Mouse (Mus musculus) heart, embryonic 16.5 days (tissue): ENCODE measurements around the gene Mvk. TPM values are rescaled to one million over a fixed set of nuclear protein-coding genes. Genes with fewer than 3 reads are reported as not detected.

Experiments
- ATAC-seq: fragments of 200-750 bp; cut with Nextera tagmentation; replicated peaks from 2 replicates; pipeline ENCODE4 v1.8.0; 2017; ENCODE audit warnings: moderate number of reproducible peaks; ENCODE audit not compliant: insufficient read depth, low FRiP score; ENCODE audit errors: extremely low read depth
- H3K27ac ChIP-seq: fragments of 300-500 bp; sonication (generic); 2 replicates; pipeline ENCODE4 v1.5.1; 2014; ENCODE audit warnings: mild to moderate bottlenecking, low read length, control low read depth, moderate library complexity
- H3K27me3 ChIP-seq: fragments of 300-500 bp; sonication (generic); 2 replicates; pipeline ENCODE4 v1.6.1; 2014; ENCODE audit warnings: low read length, mixed read lengths; ENCODE audit not compliant: control insufficient read depth, insufficient read depth
- H3K36me3 ChIP-seq: fragments of 300-500 bp; sonication (generic); 2 replicates; pipeline ENCODE4 v1.6.1; 2014; ENCODE audit not compliant: control insufficient read depth, insufficient read depth
- H3K4me1 ChIP-seq: fragments of 300-500 bp; sonication (generic); 2 replicates; pipeline ENCODE4 v1.6.1; 2014; ENCODE audit warnings: low read length, mixed read lengths; ENCODE audit not compliant: control insufficient read depth, insufficient read depth
- H3K4me2 ChIP-seq: fragments of 300-500 bp; sonication (generic); 2 replicates; pipeline ENCODE4 v1.6.1; 2014; ENCODE audit warnings: low read depth, mild to moderate bottlenecking, control low read depth, low read length
- H3K4me3 ChIP-seq: fragments of 300-500 bp; sonication (generic); 2 replicates; pipeline ENCODE4 v1.5.1; 2014; ENCODE audit warnings: mild to moderate bottlenecking, control low read depth, low read length
- H3K9ac ChIP-seq: fragments of 300-500 bp; sonication (generic); 2 replicates; pipeline ENCODE4 v1.6.1; 2014; ENCODE audit warnings: low read length, control low read depth
- H3K9me3 ChIP-seq: fragments of 300-500 bp; sonication (generic); replicated peaks from 2 replicates; pipeline ENCODE4 v1.6.1; 2016; ENCODE audit warnings: low read length; ENCODE audit not compliant: control insufficient read depth
- WGBS: fragments of 180-500 bp; shearing (Covaris S2); extraction: QIAGEN DNeasy Blood & Tissue Kit; methylation state at CpG from one replicate; pipeline ENCODE4 v1.1.7; 2014; 5-methylcytosine and 5-hydroxymethylcytosine counted together
- polyA plus RNA-seq: library from polyadenylated mRNA; unstranded; fragments of >200 nt; fragmentation: Nextera tagmentation; extraction: Ambion mirVana; gene quantifications from 2 replicates; pipeline ENCODE4 v1.2.1, GENCODE M21; 2015

Gene Mvk
- polyA plus RNA-seq, 1 experiment from 2014 or later = 15.8 TPM

DNA sequence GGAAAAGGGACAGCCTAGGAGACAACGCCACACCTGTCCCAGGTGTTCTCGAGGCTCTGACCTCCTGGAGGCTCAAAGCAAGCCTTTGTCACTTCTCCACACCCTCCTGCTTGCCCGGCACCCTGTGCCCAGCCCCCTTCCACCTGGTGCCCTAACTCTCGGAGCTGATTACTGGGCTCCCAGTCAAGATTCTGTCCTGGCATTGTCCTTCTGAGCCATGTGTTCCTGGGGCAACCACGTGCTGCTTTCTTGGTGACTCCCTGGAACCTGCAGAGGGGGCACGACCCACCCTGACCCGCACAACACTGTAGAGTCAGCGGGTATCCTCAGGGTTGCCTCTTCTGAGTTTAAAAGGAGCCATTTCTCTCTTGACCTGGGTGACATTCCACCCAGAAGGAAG, 9.7 kb upstream of the Mvk start:
- WGBS = 88% methylated on average over 8 of the region's 8 CpGs
- Histone ChIP-seq H3K9ac (no peak overlapping the region), H3K4me3 (no peak overlapping the region), H3K36me3 (no peaks in the 10 kb centered on the region; the same call in 1 of the 2 replicates), H3K27me3 (no peaks in the 10 kb centered on the region), H3K9me3 (no peaks in the 10 kb centered on the region), H3K4me1 (no peaks in the 10 kb centered on the region), H3K27ac (no peak overlapping the region), H3K4me2 (no peak overlapping the region)
- no peak for ATAC-seq

DNA sequence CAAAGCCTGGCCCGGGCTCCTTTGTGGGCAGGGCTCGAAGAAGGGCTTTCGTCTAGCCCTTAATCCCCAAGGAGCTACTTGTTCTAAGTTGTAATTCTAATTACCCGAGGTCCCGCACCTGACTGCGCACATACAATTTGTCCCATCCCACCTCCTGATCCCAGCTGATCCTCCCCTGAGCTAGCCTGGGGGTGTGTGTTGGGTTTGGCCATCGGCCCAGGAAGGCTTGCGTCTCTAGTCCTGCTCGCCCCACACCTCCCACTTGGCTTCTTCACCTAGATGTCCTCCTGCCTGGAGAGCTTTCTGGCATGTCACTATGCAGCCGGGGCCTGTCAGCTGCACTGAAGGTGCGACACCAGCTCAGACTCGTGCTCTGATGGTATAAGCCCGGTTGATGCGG, 8.5 kb upstream of the Mvk start:
- 90% methylated on average over 14 of the region's 14 CpGs for WGBS
- H3K4me3 ChIP-seq = no peak overlapping the region
- no peak for ATAC-seq
- H3K27ac ChIP-seq = no peak overlapping the region
- H3K4me2 ChIP-seq = no peak overlapping the region
- no peaks in the 10 kb centered on the region; the same call in 1 of the 2 replicates for H3K36me3 ChIP-seq
- H3K9ac ChIP-seq = no peak overlapping the region
- H3K9me3 ChIP-seq = no peaks in the 10 kb centered on the region
- no peaks in the 10 kb centered on the region for H3K4me1 ChIP-seq
- no peaks in the 10 kb centered on the region for H3K27me3 ChIP-seq

DNA sequence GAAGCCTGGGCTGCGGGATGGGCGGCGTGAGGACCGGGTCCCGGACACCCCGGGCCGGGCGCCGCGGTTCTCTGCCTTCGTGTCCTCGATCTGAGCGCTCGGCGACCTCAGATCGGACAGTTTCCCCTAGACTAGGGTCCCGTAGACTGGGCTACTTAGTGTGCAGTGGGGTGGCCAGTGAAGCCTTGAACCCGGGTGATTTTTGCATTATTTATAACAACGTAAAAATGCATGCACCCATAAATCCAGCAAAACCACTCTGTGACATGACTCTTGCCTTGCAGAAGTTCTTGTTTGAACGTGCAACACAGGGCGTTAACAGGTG, 261 bp downstream of the Mvk start:
- no peaks in the 10 kb centered on the region for H3K27me3 ChIP-seq
- peak overlapping the region; percentile 84 for H3K9ac ChIP-seq
- peak overlapping the region; percentile 87 for H3K4me3 ChIP-seq
- no peak for ATAC-seq
- peaks cover 4% of the 10 kb centered on the region; the same call in 1 of the 2 replicates for H3K36me3 ChIP-seq
- under 1% methylated on average over 21 of the region's 21 CpGs for WGBS
- no peak overlapping the region for H3K27ac ChIP-seq
- H3K4me1 ChIP-seq = peaks cover 7% of the 10 kb centered on the region
- no peaks in the 10 kb centered on the region for H3K9me3 ChIP-seq
- H3K4me2 ChIP-seq = peak overlapping the region; percentile 95

DNA sequence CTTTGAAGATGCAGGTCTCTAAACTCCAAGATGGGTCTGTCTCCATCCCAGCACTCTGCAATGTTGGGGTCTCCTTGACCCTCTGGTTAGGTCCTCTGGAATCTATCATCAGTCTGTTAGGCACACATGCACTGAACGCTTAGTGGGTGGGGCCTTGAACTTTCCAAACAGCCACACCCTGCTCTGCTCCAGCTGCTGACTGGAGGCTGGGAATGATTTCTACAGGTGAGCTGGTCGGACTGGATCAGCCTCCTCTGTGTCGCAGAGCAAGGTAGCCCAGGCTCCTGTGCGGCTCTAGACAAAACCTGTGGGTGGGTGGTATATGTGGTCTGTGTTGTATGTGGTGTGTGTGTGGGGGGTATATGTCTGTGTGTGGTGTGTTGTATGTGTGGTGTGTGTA, 4.9 kb downstream of the Mvk start:
- Histone ChIP-seq H3K36me3 (peaks cover 4% of the 10 kb centered on the region; the same call in 1 of the 2 replicates), H3K9ac (no peak overlapping the region), H3K9me3 (no peaks in the 10 kb centered on the region), H3K4me3 (no peak overlapping the region), H3K27ac (no peak overlapping the region), H3K4me2 (no peak overlapping the region), H3K27me3 (no peaks in the 10 kb centered on the region), H3K4me1 (peaks cover 7% of the 10 kb centered on the region)
- WGBS = 82% methylated on average over 4 of the region's 4 CpGs
- no peak for ATAC-seq

DNA sequence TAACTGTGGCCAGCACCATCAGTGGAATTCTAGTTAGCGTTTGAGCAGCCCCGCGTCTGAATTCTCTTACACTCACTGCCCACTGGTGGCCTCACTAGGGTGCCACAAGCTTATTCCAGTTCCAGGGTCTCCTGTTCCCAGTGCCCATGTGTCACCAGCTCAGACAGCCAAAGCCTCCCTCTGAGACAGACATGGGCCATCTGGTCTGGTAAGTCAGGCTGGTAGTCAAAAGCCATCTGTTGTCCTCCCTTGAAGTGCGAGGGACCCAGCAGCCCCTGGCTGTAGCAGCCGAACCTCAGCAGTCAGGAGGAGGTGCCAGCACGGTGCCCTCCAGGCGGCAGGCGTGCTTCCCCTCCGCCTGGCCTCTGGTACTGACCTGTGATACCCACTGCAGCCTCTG, 12.2 kb downstream of the Mvk start:
- Histone ChIP-seq H3K9ac (no peak overlapping the region), H3K36me3 (no peaks in the 10 kb centered on the region), H3K4me2 (no peak overlapping the region), H3K4me3 (no peak overlapping the region), H3K9me3 (no peaks in the 10 kb centered on the region), H3K27ac (no peak overlapping the region), H3K27me3 (0 out of 2 replicates have a peak, but pooled peaks cover 2% of the 10 kb centered on the region), H3K4me1 (0 out of 2 replicates have a peak, but pooled peaks cover 3% of the 10 kb centered on the region)
- ATAC-seq = no peak
- WGBS = 81% methylated on average over 9 of the region's 9 CpGs

DNA sequence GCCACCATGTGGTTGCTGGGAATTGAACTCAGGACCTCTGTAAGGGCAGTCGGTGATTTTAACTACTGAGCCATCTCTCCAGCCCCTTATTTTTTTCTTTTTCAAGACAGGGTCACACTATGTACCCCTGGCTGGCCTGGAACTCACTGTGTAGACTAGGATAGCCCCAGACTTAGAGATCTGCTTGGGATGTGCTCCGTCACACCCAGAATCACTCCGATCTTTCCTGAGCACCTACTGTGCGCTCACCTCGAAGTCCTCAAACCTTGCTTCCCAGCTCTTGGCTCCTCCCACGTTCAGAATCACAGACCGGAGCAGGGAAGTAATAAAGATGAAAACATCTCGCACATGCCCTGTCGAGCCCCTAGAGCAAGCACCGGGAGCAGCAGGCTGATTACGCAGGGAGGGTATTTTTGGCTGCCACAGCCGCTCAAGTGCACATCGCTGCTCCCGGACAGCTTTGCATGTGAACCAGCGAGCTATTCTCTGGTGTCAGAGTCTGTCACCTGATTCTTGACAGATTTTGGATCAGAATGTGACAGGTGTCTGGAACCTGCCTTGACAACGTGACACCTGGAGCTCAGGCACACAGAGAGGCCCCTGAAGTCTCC, 13.0 kb downstream of the Mvk start:
- Histone ChIP-seq H3K4me3 (no peak overlapping the region), H3K36me3 (no peaks in the 10 kb centered on the region), H3K27me3 (0 out of 2 replicates have a peak, but pooled peaks cover 2% of the 10 kb centered on the region), H3K4me2 (peak overlapping the region; percentile 33; the same call in 1 of the 2 replicates), H3K4me1 (0 out of 2 replicates have a peak, but pooled peaks cover 3% of the 10 kb centered on the region), H3K9ac (no peak overlapping the region), H3K9me3 (no peaks in the 10 kb centered on the region), H3K27ac (no peak overlapping the region)
- no peak; the same call in 1 of the 2 replicates for ATAC-seq
- WGBS = 53% methylated on average over 16 of the region's 16 CpGs

DNA sequence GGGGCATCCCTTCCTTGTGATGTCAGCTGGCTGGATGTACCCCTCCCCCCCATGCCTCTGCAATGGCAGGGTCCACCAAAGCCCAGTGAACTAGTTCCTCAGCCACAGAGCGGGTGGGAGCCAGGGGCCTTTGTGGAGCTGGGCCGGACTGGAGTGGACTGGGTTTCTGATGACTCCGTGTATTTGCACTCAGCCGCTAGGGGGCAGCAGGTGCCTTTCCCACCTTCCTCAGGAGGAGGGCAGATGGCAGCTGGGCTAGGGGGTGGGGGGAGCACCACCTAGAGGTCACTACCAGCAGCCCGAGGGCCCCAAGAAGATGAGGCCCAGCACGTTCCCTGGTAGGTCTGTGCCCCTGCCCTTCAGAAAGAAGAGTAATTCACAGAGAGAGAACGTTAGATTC, 17.2 kb downstream of the Mvk start:
- Histone ChIP-seq H3K4me2 (no peak overlapping the region), H3K4me3 (no peak overlapping the region), H3K27ac (no peak overlapping the region), H3K27me3 (0 out of 2 replicates have a peak, but pooled peaks cover 2% of the 10 kb centered on the region), H3K9me3 (no peaks in the 10 kb centered on the region), H3K4me1 (peaks cover 3% of the 10 kb centered on the region; the same call in 1 of the 2 replicates), H3K36me3 (no peaks in the 10 kb centered on the region), H3K9ac (no peak overlapping the region)
- 0 out of 2 replicates have a peak, but pooled peaks have one; percentile 33 for ATAC-seq
- 6% methylated on average over 7 of the region's 7 CpGs for WGBS

DNA sequence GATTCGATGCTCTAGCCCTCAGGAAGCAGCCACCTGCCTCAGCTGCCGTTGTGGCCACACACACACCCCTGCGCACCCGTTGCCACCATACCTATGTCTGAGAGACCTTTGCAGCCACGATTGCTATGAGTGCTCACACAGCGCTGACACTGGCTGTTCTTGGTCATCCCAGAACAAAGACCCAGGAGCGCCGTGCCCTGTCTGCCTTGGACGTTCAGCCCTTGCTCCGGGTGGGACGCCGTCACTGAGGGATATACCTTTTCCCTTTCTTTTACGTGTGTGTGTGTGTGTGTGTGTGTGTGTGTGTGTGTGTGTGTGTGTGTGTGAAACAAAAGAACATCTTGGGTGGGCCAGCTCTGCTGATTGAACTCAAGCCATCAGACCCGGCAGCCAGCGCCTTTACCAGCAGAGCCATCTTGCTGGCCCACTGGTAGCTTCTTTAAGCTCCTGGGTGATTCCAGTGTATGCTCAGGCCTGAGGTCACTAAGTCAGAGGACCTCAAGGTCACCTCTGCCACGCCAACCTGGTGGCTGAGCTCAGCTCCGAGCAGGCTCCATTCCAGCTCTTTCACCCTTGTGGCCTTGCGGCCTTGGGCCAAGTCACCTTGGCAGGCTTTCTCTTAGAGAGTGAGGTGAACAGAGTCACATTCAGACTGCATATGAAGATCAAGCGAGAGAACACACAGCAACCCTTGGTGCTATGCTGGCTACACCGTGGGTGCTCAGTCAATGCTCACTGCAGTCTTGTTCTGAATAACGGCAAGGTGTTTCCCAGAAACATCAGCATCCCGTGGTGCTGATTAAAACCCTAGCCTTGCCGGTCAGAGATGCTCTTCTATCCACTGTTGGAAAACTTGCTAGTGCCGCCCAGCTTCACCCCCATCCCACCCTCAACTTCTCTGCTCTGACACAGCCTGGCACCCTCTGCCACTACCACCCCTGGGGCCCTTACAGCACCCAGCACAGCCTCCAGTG, 18.3 kb downstream of the Mvk start:
- no peak for ATAC-seq
- Histone ChIP-seq H3K4me1 (peaks cover 10% of the 10 kb centered on the region), H3K27me3 (0 out of 2 replicates have a peak, but pooled peaks cover 2% of the 10 kb centered on the region), H3K4me3 (no peak overlapping the region), H3K27ac (no peak overlapping the region), H3K9me3 (no peaks in the 10 kb centered on the region), H3K4me2 (no peak overlapping the region), H3K36me3 (no peaks in the 10 kb centered on the region), H3K9ac (no peak overlapping the region)
- WGBS = 78% methylated on average over 24 of the region's 24 CpGs

DNA sequence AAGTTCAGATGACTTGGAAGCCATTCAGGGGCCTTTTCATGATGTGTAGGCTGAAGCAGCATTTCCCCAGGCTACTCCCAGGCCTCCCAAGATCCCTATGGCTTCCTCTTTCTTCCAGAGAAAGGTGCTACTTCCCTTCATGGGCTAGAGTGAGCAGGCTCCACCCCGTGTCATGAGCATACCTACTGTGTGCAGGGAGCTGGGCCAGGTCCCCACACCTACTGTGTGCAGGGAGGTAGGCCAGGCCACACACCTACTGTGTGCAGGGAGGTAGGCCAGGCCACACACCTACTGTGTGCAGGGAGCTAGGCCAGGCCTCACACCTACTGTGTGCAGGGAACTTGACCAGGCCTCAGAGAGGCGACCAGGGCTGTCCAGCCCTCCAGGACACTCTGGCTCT, 20.5 kb downstream of the Mvk start:
- Histone ChIP-seq H3K27ac (no peak overlapping the region), H3K9ac (peak overlapping the region; percentile 29; the same call in 1 of the 2 replicates), H3K4me1 (peaks cover 13% of the 10 kb centered on the region), H3K4me3 (no peak overlapping the region), H3K27me3 (peaks cover 4% of the 10 kb centered on the region; the same call in 1 of the 2 replicates), H3K9me3 (no peaks in the 10 kb centered on the region), H3K36me3 (no peaks in the 10 kb centered on the region), H3K4me2 (no peak overlapping the region)
- 84% methylated on average over 2 of the region's 2 CpGs for WGBS
- ATAC-seq = no peak
